Mouse (Mus musculus) bone marrow macrophage, adult 2 months (primary cell): ENCODE measurements around the gene Mocs1. TPM values are rescaled to one million over a fixed set of nuclear protein-coding genes. Genes with fewer than 3 reads are reported as not detected.
A peak's percentile ranks its signal among the peaks of the same experiment; 100 is the strongest.

ENCODE experiments used
- H3K27ac ChIP-seq: 2 replicates; pipeline ENCODE4 v1.5.1; 2012; ENCODE audit warnings: low read depth, low read length; ENCODE audit not compliant: insufficient read depth
- H3K4me1 ChIP-seq: 2 replicates; pipeline ENCODE4 v1.6.1; 2012; ENCODE audit warnings: low read length; ENCODE audit not compliant: control insufficient read depth, insufficient read depth
- H3K4me3 ChIP-seq: 2 replicates; pipeline ENCODE4 v1.5.1; 2012; ENCODE audit warnings: mild to moderate bottlenecking, low read length, moderate library complexity; ENCODE audit not compliant: insufficient read depth
- CTCF ChIP-seq: IDR thresholded peaks from 2 replicates; pipeline ENCODE4 v1.5.1; 2012; ENCODE audit warnings: low read depth, mild to moderate bottlenecking, low read length, moderate library complexity
- POLR2A ChIP-seq: IDR thresholded peaks from 2 replicates; pipeline ENCODE4 v1.6.1; 2012; ENCODE audit warnings: mild to moderate bottlenecking, low read depth, low read length, borderline replicate concordance
- polyA plus RNA-seq: library from polyadenylated mRNA; stranded (reverse); fragments of >200 nt; gene quantifications from 2 replicates; pipeline ENCODE4 v1.2.4, GENCODE M21; 2012; ENCODE audit not compliant: missing spikeins, insufficient read depth, insufficient read length

Gene Mocs1
- 34.5 and 35.0 TPM in 2 replicates for polyA plus RNA-seq

DNA sequence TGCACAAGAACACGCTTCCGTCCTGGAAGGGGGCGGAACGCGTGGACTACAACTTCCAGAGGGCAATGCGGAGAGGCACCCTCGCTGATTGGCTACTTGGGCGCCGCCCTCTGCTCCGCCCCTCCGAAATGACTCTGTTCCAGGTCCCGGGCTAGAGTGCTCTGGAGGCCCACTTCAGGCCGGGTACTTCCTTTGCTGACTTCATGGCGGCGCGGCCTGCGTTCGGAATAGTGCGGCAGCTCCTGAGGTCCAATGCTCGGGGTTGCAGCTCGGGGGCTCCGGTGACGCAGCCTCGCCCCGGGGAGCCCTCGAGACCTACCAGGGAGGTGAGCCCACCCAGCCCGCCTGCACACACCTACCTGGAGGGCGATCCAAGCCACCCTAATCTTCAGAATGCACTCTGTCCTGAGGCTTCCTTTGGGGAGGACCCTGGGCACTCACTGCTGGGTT, at the start of gene Mocs1:
Gene Mocs1, plus strand, starts transcription at position 124 of the 450 bp plus-strand sequence.
- peaks cover 37% of the 10 kb centered on the region for H3K4me1 ChIP-seq
- H3K4me3 ChIP-seq, result peak within 1 kb of the TSS; percentile 92
- peak within 1 kb of the TSS; percentile 80 for H3K27ac ChIP-seq
- TF ChIP-seq POLR2A (peak; percentile 69; the same call in 1 of the 2 replicates), CTCF (no peak)

DNA sequence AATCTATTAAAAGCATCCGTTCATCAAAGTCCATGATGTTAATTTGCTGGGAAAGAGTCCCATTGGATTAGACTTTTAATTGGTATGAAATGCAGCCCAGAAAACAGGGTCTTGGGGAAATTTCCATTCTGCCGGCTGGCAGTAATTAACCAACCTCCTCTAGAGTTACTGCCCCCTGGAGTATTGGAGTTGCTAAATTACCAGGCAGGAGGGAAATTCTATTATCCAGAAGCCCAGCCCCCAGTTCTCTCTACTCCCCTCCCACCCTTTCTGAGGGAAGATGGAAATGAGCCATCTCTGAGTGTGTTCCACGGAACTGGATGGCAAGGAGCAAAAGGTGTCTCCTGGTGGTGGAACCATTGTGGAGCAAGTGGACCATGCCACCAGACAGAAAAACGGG, 48.5 kb upstream of the Mocs1 start:
- H3K27ac ChIP-seq, result no peak overlapping the region
- TF ChIP-seq POLR2A (no peak), CTCF (no peak)
- no peak overlapping the region for H3K4me3 ChIP-seq
- H3K4me1 ChIP-seq, result no peaks in the 10 kb centered on the region

- TF ChIP-seq POLR2A (no peak), CTCF (no peak)
- no peaks in the 10 kb centered on the region for H3K4me1 ChIP-seq
- H3K27ac ChIP-seq, result no peak overlapping the region
- H3K4me3 ChIP-seq, result no peak overlapping the region
Measured at GRCm38 (mm10) chr17:49384217-49384943, 43.8 kb upstream of the Mocs1 start.

- no peak overlapping the region for H3K4me3 ChIP-seq
- H3K4me1 ChIP-seq, result no peaks in the 10 kb centered on the region
- H3K27ac ChIP-seq, result no peak overlapping the region
- TF ChIP-seq POLR2A (no peak), CTCF (no peak)
Measured at GRCm38 (mm10) chr17:49387741-49388140, 40.4 kb upstream of the Mocs1 start.

DNA sequence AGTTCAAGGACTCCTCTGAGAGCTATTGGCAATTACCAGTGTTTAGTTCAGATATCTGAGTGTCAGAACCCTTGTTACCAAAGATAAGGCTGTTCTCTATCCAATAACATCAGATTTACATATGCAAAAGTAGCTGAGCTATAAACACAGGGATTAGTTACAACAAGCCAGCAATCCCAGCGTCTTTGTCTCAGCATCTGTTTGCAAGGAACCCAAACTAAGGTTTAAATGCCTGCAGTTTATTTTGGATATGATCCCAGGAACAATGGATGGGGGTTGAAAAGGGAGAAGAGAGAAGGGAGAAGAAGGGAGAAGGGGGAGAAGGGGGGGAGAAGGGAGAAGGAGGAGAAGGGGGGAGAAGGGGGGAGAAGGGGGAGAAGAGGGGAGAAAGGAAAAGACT, 35.4 kb upstream of the Mocs1 start:
- no peak overlapping the region for H3K27ac ChIP-seq
- TF ChIP-seq POLR2A (no peak), CTCF (no peak)
- H3K4me3 ChIP-seq, result no peak overlapping the region
- no peaks in the 10 kb centered on the region for H3K4me1 ChIP-seq

- H3K4me1 ChIP-seq, result no peaks in the 10 kb centered on the region
- no peak overlapping the region for H3K27ac ChIP-seq
- H3K4me3 ChIP-seq, result no peak overlapping the region
- no peak for TF ChIP-seq CTCF
- no peak for TF ChIP-seq POLR2A
Measured at GRCm38 (mm10) chr17:49394836-49395235, 33.3 kb upstream of the Mocs1 start.

DNA sequence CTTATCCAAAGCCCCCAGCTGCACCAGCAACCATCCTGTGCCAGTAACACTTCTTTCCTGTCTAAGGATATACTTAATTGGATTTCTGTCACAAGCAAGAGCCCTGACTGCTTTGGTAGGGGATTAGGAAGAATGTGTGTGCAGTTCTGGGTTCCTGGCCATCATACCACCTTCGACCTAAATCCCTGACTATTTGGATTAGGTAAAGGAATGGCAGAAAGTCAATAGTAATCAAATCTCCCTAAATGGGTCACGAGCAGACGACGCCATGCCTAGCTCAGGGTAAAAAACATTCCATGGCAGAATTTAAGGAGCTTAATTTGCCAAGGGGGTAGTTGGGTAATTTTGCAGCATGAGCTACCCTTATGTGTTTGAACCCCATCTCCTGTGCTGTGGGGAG, 28.6 kb upstream of the Mocs1 start:
- Histone ChIP-seq H3K27ac (no peak overlapping the region), H3K4me3 (no peak overlapping the region), H3K4me1 (no peaks in the 10 kb centered on the region)
- TF ChIP-seq CTCF (no peak), POLR2A (no peak)

DNA sequence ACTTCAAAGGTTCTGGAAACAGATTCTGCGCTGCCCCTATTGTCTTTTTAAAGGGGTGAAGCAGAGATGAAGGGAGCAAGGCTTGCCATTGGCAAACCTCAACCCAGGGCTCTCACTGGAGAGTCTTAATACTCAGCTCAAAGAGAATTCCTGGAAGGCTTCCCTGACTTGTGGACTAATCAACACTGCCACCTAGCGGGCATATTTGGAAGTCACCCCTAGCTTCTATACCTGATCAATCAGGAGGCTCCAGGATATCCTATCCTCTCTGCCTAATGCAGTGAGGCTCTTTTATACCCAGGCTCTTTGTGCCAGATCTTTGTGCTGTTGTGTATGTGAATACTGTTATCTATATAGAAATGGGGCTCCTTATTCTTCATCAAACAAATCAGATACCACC, 28.0 kb upstream of the Mocs1 start:
- no peaks in the 10 kb centered on the region for H3K4me1 ChIP-seq
- no peak for TF ChIP-seq POLR2A
- TF ChIP-seq CTCF, result no peak
- H3K4me3 ChIP-seq, result no peak overlapping the region
- H3K27ac ChIP-seq, result no peak overlapping the region

DNA sequence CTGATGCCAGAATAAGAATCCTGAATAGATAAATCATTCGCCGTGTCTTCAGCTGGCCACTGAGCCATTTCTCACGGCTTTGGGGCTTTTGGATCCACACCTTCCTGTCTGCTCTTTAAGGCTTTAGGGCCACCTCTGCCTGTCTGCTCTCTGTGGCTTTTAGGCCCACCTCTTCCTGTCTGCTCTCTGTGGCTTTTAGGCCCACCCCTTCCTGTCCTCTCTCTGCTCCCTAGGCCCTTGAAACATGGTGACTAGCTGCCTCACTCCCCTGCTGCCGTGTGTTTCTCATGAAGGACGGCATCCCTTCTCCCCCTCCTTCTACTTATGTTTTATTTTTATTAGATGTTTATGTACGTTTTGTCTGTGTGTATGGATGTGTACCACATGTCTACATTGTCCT, 25.0 kb upstream of the Mocs1 start:
- no peak overlapping the region for H3K4me3 ChIP-seq
- H3K4me1 ChIP-seq, result no peaks in the 10 kb centered on the region
- TF ChIP-seq POLR2A, result no peak
- no peak for TF ChIP-seq CTCF
- no peak overlapping the region for H3K27ac ChIP-seq

- H3K4me1 ChIP-seq, result no peaks in the 10 kb centered on the region
- TF ChIP-seq POLR2A (no peak), CTCF (no peak)
- no peak overlapping the region for H3K4me3 ChIP-seq
- no peak overlapping the region for H3K27ac ChIP-seq
Measured at GRCm38 (mm10) chr17:49405927-49406326, 22.2 kb upstream of the Mocs1 start.

DNA sequence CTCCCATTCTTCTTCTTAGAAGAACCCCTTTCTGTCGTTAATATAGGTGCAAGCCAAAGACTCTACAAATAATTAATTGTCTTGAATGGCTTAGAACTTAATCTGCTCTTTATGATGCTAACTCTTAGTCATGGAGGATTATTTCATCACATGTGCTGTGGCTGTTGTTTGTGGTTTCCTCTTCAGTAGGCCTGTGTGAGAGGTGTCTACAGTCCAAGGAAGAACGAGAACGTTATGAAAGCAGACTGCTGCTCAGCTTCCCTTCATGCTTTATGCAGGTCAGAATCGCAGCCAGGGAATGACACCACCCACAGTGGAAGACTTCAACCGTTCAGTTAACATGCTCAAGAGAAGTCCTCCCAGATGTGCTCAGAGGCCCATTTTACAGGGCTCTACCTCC, 15.2 kb upstream of the Mocs1 start:
- H3K4me3 ChIP-seq, result no peak overlapping the region
- H3K27ac ChIP-seq, result no peak overlapping the region
- no peaks in the 10 kb centered on the region for H3K4me1 ChIP-seq
- no peak for TF ChIP-seq CTCF
- no peak for TF ChIP-seq POLR2A
